Mouse (Mus musculus): ENCODE results near the gene Cdh4. TPM values are rescaled to one million over a fixed set of nuclear protein-coding genes. Genes with fewer than 3 reads are reported as not detected.

The Cdh4 gene
- total RNA-seq, 2 experiments from 2014 or later, result 5.2 to 11.7 TPM

GRCm38 (mm10) chr2:179441717-179442116, 514 bp upstream of the Cdh4 start:
- intact Hi-C loops (cut with DNase I), result no loop called here
- no peak for TF ChIP-seq CTCF (IDR thresholded peaks at IDR 0.05)
- Histone ChIP-seq H3K27ac (peak overlapping the region; percentile 35; the same call in 1 of the 2 replicates), H3K4me3 (peak overlapping the region; percentile 82)
- DNase-seq, result peak; percentile 22

DNA sequence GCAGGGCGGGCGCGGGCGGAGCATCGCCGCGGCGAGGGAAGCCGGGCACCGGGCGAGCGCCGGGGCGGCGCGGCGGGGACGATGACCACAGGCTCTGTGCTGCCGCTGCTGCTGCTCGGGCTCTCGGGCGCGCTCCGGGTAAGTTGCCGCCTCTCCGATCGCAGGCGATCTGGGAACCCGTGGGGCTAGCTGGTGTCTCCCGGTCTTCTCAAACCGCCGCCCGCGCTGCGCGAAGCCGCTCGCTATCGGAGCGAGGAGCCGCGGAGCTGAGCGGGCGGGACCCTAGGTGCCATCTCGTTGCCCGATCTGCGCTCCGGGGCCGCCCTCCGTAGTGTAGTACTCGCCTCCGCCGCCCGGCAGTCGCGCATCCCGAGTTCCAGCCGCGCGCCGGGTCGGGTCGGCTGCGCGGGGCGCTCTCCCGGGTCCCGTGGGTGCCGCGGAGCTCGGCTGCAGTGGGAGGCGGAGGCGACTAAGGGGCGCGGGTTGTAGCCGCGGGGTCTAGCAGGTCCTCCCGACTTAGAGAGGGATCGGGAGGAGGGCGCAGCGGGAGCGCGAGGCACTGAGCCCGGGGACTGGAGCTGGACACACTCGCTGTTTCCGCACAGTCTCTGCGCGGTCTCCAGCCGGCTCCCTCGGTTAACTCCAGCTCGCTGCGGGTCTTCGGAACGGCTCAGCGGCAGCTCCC, 452 bp downstream of the Cdh4 start:
- peak; percentile 9; the same call in 1 of the 2 replicates for TF ChIP-seq CTCF (IDR thresholded peaks at IDR 0.05)
- peak overlapping the region; percentile 82 for H3K4me3 ChIP-seq
- H3K27ac ChIP-seq, result peak overlapping the region; percentile 20; the same call in 1 of the 2 replicates
- intact Hi-C loops (cut with DNase I), result no loop called here
- peak; percentile 31 for DNase-seq

- intact Hi-C loops (cut with DNase I), result no loop called here
- Histone ChIP-seq H3K27ac (no peak overlapping the region), H3K4me3 (peak overlapping the region; percentile 82)
- peak; percentile 57 for DNase-seq
- no peak for TF ChIP-seq CTCF (IDR thresholded peaks at IDR 0.05)
These were observed 1.1 kb downstream of the Cdh4 start for GRCm38 (mm10) chr2:179443226-179443815.

GRCm38 (mm10) chr2:179443959-179444358, 1.7 kb downstream of the Cdh4 start:
- no peak for TF ChIP-seq CTCF (IDR thresholded peaks at IDR 0.05)
- Histone ChIP-seq H3K27ac (no peak overlapping the region), H3K4me3 (no peak overlapping the region)
- intact Hi-C loops (cut with DNase I), result no loop called here
- no peak for DNase-seq

- Histone ChIP-seq H3K27ac (no peak overlapping the region), H3K4me3 (no peak overlapping the region)
- TF ChIP-seq CTCF (IDR thresholded peaks at IDR 0.05), result no peak
- intact Hi-C loops (cut with DNase I), result no loop called here
- DNase-seq, result no peak
These were observed 6.0 kb downstream of the Cdh4 start for GRCm38 (mm10) chr2:179448256-179448655.

GRCm38 (mm10) chr2:179449018-179449417, 6.8 kb downstream of the Cdh4 start:
- TF ChIP-seq CTCF (IDR thresholded peaks at IDR 0.05), result peak; percentile 19; the same call in 1 of the 2 replicates
- Histone ChIP-seq H3K27ac (no peak overlapping the region), H3K4me3 (no peak overlapping the region)
- intact Hi-C loops (cut with DNase I), result no loop called here
- no peak for DNase-seq

GRCm38 (mm10) chr2:179459196-179459595, 17.0 kb downstream of the Cdh4 start:
- TF ChIP-seq CTCF (IDR thresholded peaks at IDR 0.05), result no peak
- intact Hi-C loops (cut with DNase I), result no loop called here
- no peak overlapping the region for H3K4me3 ChIP-seq
- DNase-seq, result no peak
- no peak overlapping the region for H3K27ac ChIP-seq

- H3K27ac ChIP-seq, result no peak overlapping the region
- DNase-seq, result no peak
- intact Hi-C loops (cut with DNase I), result no loop called here
- H3K4me3 ChIP-seq, result no peak overlapping the region
- TF ChIP-seq CTCF (IDR thresholded peaks at IDR 0.05), result no peak
These were observed 17.4 kb downstream of the Cdh4 start for GRCm38 (mm10) chr2:179459606-179460005.

DNA sequence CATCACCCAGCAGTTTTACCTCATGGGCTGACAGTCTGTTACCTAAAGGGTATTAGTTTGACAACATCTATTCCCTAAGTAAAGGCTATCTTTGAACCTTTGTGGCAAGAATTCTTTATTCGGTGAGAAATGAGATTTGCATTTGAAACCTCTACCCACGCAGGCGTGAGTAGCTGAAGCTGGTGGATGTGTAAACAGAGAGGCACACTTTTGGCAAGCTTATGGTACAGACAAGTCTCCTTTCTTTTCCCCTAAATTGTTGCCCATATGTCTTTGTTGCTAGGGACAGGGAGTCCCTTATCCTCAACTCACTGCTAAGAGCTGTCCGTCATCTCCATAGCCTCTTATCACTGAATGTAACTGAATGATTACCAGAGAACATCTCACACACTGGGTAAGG, 21.3 kb downstream of the Cdh4 start:
- H3K4me3 ChIP-seq, result no peak overlapping the region
- intact Hi-C loops (cut with DNase I), result no loop called here
- H3K27ac ChIP-seq, result no peak overlapping the region
- DNase-seq, result no peak
- TF ChIP-seq CTCF (IDR thresholded peaks at IDR 0.05), result no peak

DNA sequence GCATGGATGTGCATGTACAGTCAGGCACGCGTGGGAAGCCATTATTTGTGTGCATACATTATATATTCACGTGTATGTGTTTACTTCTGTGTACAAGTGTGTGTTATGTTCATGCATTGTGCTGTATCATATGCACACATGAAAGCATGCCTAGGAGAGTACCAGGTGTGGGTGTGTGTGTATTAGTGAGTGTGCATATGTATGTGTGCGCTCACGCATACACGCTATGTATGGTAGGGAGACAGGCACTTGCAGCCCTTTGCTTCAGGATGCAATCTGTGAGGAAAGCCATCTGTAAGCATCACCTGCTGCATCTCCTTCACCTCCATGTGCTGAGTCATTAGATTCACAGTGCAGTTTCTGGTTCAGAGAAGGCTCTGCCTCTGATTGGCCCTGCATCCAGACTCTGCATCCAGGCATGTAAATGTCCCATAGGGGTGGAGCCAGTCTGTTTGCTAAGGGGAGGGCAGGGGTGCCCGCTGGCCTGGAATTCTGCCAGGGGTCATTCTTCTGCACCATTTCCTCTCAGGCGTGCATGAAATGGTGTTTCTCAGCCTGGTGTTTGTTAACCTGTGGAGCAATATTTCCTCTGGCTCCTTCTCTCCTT, 25.7 kb downstream of the Cdh4 start:
- TF ChIP-seq CTCF (IDR thresholded peaks at IDR 0.05), result no peak
- H3K27ac ChIP-seq, result no peak overlapping the region
- H3K4me3 ChIP-seq, result no peak overlapping the region
- no peak for DNase-seq
- intact Hi-C loops (cut with DNase I), result no loop called here

DNA sequence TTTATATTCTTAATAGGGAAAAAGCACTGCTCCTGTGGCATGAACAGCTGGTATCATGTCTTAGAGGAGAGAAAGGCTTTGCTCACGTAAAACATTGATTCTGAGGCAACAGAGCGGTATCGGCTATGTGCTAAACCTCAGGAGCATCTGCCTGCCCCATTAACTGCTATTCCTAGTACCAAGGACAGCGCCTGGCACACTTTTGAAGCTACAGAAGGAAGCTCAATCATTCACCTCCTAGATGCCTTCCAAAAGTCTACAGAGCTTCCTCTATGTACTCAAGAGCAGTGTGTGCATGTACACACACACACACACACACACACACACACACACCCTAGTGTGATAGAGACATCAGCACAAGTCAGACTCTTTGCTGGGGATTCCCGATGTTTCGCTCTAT, 34.4 kb downstream of the Cdh4 start:
- Histone ChIP-seq H3K27ac (no peak overlapping the region), H3K4me3 (no peak overlapping the region)
- TF ChIP-seq CTCF (IDR thresholded peaks at IDR 0.05), result no peak
- intact Hi-C loops (cut with DNase I), result no loop called here
- no peak for DNase-seq

DNA sequence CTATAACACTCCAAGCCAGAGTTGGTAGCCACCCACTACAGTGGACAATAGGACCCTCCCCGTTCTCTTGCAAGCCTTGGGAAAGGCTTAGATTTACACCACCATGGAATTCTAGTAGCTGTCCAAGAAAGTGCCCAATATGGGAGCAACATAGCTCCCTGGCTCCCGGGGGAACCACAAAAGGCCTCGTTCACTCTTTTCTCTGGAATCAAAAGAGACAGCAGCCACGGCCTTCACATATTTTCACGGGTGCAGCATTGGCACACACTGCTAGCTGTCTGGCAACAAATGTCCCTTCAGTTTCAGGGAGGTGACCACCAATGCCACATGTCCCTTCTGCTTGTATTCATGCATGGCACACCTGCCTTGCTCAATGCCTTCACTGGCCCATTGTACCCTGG, 38.6 kb downstream of the Cdh4 start:
- no peak overlapping the region for H3K27ac ChIP-seq
- DNase-seq, result no peak
- intact Hi-C loops (cut with DNase I), result no loop called here
- H3K4me3 ChIP-seq, result no peak overlapping the region
- no peak for TF ChIP-seq CTCF (IDR thresholded peaks at IDR 0.05)

GRCm38 (mm10) chr2:179481363-179481762, 39.1 kb downstream of the Cdh4 start:
- intact Hi-C loops (cut with DNase I), result no loop called here
- Histone ChIP-seq H3K4me3 (no peak overlapping the region), H3K27ac (no peak overlapping the region)
- no peak for DNase-seq
- TF ChIP-seq CTCF (IDR thresholded peaks at IDR 0.05), result no peak
